Mouse (Mus musculus): Measurements from ENCODE around the gene Slc25a31. TPM values are rescaled to one million over a fixed set of nuclear protein-coding genes. Genes with fewer than 3 reads are reported as not detected.

Slc25a31 gene
- total and polyA plus RNA-seq, 3 experiments, result not detected

- TF ChIP-seq MEF2A (IDR thresholded peaks at IDR 0.05; ENCODE audit: extremely low read depth, insufficient replicate concordance, low read depth, low read length, poor library complexity, severe bottlenecking) (no peak), RAD21 (IDR thresholded peaks at IDR 0.05; ENCODE audit: low read depth, low read length) (no peak), POLR2AphosphoS2 (IDR thresholded peaks at IDR 0.05; ENCODE audit: low read length) (peak; percentile 73; the same call in 1 of the 2 replicates)
These were observed 36.4 kb downstream of the Slc25a31 start (continued) for GRCm38 (mm10) chr3:40744836-40745660.

GRCm38 (mm10) chr3:40745661-40746547 is 37.2 kb downstream of the Slc25a31 start:
- H3K27ac ChIP-seq (ENCODE audit: control insufficient read depth, low read depth, low read length), result peak overlapping the region; percentile 68
- peak overlapping the region; percentile 78 for H3K9ac ChIP-seq (ENCODE audit: control insufficient read depth, low read depth, low read length, poor library complexity, severe bottlenecking)
- peaks cover 14% of the 10 kb centered on the region for H3K79me2 ChIP-seq (ENCODE audit: control insufficient read depth, insufficient read depth, low read length, poor library complexity)
- H3K36me3 ChIP-seq (ENCODE audit: control insufficient read depth in 1 of 2, insufficient read depth in 2 of 2, low read length in 2 of 2), result peaks cover 0 to 21% of the 10 kb centered on the region in 2 experiments; a peak in 2 of 4 replicates
- no peaks in the 10 kb centered on the region for H3K27me3 ChIP-seq (ENCODE audit: control insufficient read depth in 1 of 2, insufficient read depth in 2 of 2, low read length in 2 of 2)
- H3K9me3 ChIP-seq (replicated peaks; ENCODE audit: insufficient read depth, low read length), result no peaks in the 10 kb centered on the region
- peaks cover 5 to 17% of the 10 kb centered on the region in 2 experiments for H3K4me1 ChIP-seq (ENCODE audit: control insufficient read depth in 1 of 2, insufficient read depth in 2 of 2, low read length in 2 of 2)
- TF ChIP-seq MAZ (IDR thresholded peaks at IDR 0.05; ENCODE audit: low read depth, low read length) (peak; percentile 16; the same call in 1 of the 2 replicates), ETS1 (IDR thresholded peaks at IDR 0.05; ENCODE audit: low read depth, low read length) (no peak; the same call in 1 of the 2 replicates), SIN3A (IDR thresholded peaks at IDR 0.05; ENCODE audit: low read length) (peak; percentile 48), CHD1 (IDR thresholded peaks at IDR 0.05; ENCODE audit: low read depth, low read length) (no peak), TBP (IDR thresholded peaks at IDR 0.05; ENCODE audit: low read depth, low read length) (0 out of 2 replicates have a peak, but pooled peaks have one; percentile 25), POLR2AphosphoS5 (IDR thresholded peaks at IDR 0.05; ENCODE audit: borderline replicate concordance, low read depth, low read length) (no peak), HCFC1 (IDR thresholded peaks at IDR 0.05; ENCODE audit: low read depth, low read length) (0 out of 2 replicates have a peak, but pooled peaks have one; percentile 11), ZMIZ1 (IDR thresholded peaks at IDR 0.05; ENCODE audit: low read depth, low read length) (0 out of 2 replicates have a peak, but pooled peaks have one; percentile 6), MAX (IDR thresholded peaks at IDR 0.05; ENCODE audit: low read length) (0 out of 2 replicates have a peak, but pooled peaks have one; percentile 7), TAL1 (IDR thresholded peaks at IDR 0.05; ENCODE audit: low read length) (no peak), MYB (IDR thresholded peaks at IDR 0.05; ENCODE audit: low read depth, low read length) (0 out of 2 replicates have a peak, but pooled peaks have one; percentile 0), MXI1 (IDR thresholded peaks at IDR 0.05; ENCODE audit: low read depth, low read length) (peak; percentile 74)
- peak; percentile 68 for DNase-seq (ENCODE audit: low read depth, low spot score)
- peak overlapping the region; percentile 88 to 100 for H3K4me3 ChIP-seq (ENCODE audit: control insufficient read depth in 1 of 2, insufficient read depth in 1 of 2, low read depth in 2 of 2, low read length in 2 of 2)

All from MEL (cell line).